Mouse (Mus musculus): ENCODE results near the gene Ccdc51. TPM values are rescaled to one million over a fixed set of nuclear protein-coding genes. Genes with fewer than 3 reads are reported as not detected.
A peak's percentile ranks its signal among the peaks of the same experiment; 100 is the strongest.

Ccdc51 gene
- polyA plus RNA-seq, 1 experiment from 2014 or later, result 14.3 TPM

GRCm38 (mm10) chr9:109101933-109102445, 19.7 kb downstream of the Ccdc51 start:
- Histone ChIP-seq H3K27me3 (replicated peaks) (no peaks in the 10 kb centered on the region), H3K9ac (no peak overlapping the region), H3K9me3 (no peaks in the 10 kb centered on the region), H3K4me3 (no peak overlapping the region), H3K27ac (no peak overlapping the region), H3K4me1 (peaks cover 34% of the 10 kb centered on the region), H3K36me3 (replicated peaks) (peaks cover 33% of the 10 kb centered on the region), H3K4me2 (no peak overlapping the region)
- 91% methylated on average over 5 of the region's 5 CpGs for WGBS
- ATAC-seq (replicated peaks), result no peak

GRCm38 (mm10) chr9:109102541-109102940, 20.2 kb downstream of the Ccdc51 start:
- Histone ChIP-seq H3K27ac (no peak overlapping the region), H3K4me2 (no peak overlapping the region), H3K4me3 (no peak overlapping the region), H3K27me3 (replicated peaks) (no peaks in the 10 kb centered on the region), H3K9ac (no peak overlapping the region), H3K36me3 (replicated peaks) (peaks cover 37% of the 10 kb centered on the region), H3K9me3 (no peaks in the 10 kb centered on the region), H3K4me1 (peaks cover 29% of the 10 kb centered on the region)
- no peak for ATAC-seq (replicated peaks)
- 96% methylated on average over 3 of the region's 3 CpGs for WGBS

GRCm38 (mm10) chr9:109103250-109103649, 21.0 kb downstream of the Ccdc51 start:
- no peak overlapping the region for H3K27ac ChIP-seq
- H3K4me1 ChIP-seq, result peaks cover 22% of the 10 kb centered on the region
- no peaks in the 10 kb centered on the region for H3K27me3 ChIP-seq (replicated peaks)
- no peak overlapping the region for H3K9ac ChIP-seq
- 82% methylated on average over 7 of the region's 7 CpGs for WGBS
- no peak overlapping the region for H3K4me2 ChIP-seq
- no peak for ATAC-seq (replicated peaks)
- no peaks in the 10 kb centered on the region for H3K9me3 ChIP-seq
- no peak overlapping the region for H3K4me3 ChIP-seq
- H3K36me3 ChIP-seq (replicated peaks), result peaks cover 42% of the 10 kb centered on the region

- 89% methylated on average over 9 of the region's 9 CpGs for WGBS
- no peak overlapping the region for H3K9ac ChIP-seq
- peaks cover 51% of the 10 kb centered on the region for H3K36me3 ChIP-seq (replicated peaks)
Observed at GRCm38 (mm10) chr9:109104083-109104482, 21.8 kb downstream of the Ccdc51 start.

GRCm38 (mm10) chr9:109105011-109105410, 22.7 kb downstream of the Ccdc51 start:
- Histone ChIP-seq H3K27me3 (replicated peaks) (no peaks in the 10 kb centered on the region), H3K36me3 (replicated peaks) (peaks cover 58% of the 10 kb centered on the region), H3K9ac (no peak overlapping the region), H3K27ac (peak overlapping the region; percentile 32; the same call in 1 of the 2 replicates), H3K4me2 (no peak overlapping the region), H3K9me3 (no peaks in the 10 kb centered on the region), H3K4me1 (peaks cover 7% of the 10 kb centered on the region; the same call in 1 of the 2 replicates), H3K4me3 (no peak overlapping the region)
- WGBS, result 73% methylated on average over 12 of the region's 12 CpGs
- ATAC-seq (replicated peaks), result no peak; the same call in 1 of the 2 replicates

More at GRCm38 (mm10) chr9:109104083-109104482, 21.8 kb downstream of the Ccdc51 start:
- no peak overlapping the region for H3K27ac ChIP-seq
- H3K4me1 ChIP-seq, result peaks cover 13% of the 10 kb centered on the region
- no peaks in the 10 kb centered on the region for H3K27me3 ChIP-seq (replicated peaks)
- no peak for ATAC-seq (replicated peaks)
- H3K4me2 ChIP-seq, result no peak overlapping the region
- no peak overlapping the region for H3K4me3 ChIP-seq
- H3K9me3 ChIP-seq, result no peaks in the 10 kb centered on the region

- peaks cover 64% of the 10 kb centered on the region for H3K36me3 ChIP-seq (replicated peaks)
- ATAC-seq (replicated peaks), result no peak
- H3K27ac ChIP-seq, result no peak overlapping the region
- no peaks in the 10 kb centered on the region for H3K9me3 ChIP-seq
- H3K9ac ChIP-seq, result no peak overlapping the region
- H3K27me3 ChIP-seq (replicated peaks), result no peaks in the 10 kb centered on the region
- 95% methylated on average over 12 of the region's 12 CpGs for WGBS
- no peak overlapping the region for H3K4me2 ChIP-seq
- H3K4me1 ChIP-seq, result peaks cover 7% of the 10 kb centered on the region; the same call in 1 of the 2 replicates
- no peak overlapping the region for H3K4me3 ChIP-seq
Observed at GRCm38 (mm10) chr9:109105648-109106047, 23.4 kb downstream of the Ccdc51 start.

- H3K27me3 ChIP-seq (replicated peaks), result no peaks in the 10 kb centered on the region
- H3K36me3 ChIP-seq (replicated peaks), result peaks cover 77% of the 10 kb centered on the region
- H3K4me1 ChIP-seq, result peaks cover 7% of the 10 kb centered on the region; the same call in 1 of the 2 replicates
- H3K27ac ChIP-seq, result no peak overlapping the region
- H3K9me3 ChIP-seq, result no peaks in the 10 kb centered on the region
- H3K9ac ChIP-seq, result no peak overlapping the region
- no peak for ATAC-seq (replicated peaks)
- H3K4me3 ChIP-seq, result no peak overlapping the region
- 79% methylated on average over 5 of the region's 6 CpGs for WGBS
- no peak overlapping the region for H3K4me2 ChIP-seq
Observed at GRCm38 (mm10) chr9:109107341-109107740, 25.0 kb downstream of the Ccdc51 start.

- Histone ChIP-seq H3K9ac (no peak overlapping the region), H3K4me2 (no peak overlapping the region), H3K4me1 (no peaks in the 10 kb centered on the region), H3K9me3 (no peaks in the 10 kb centered on the region), H3K4me3 (no peak overlapping the region), H3K27ac (no peak overlapping the region), H3K27me3 (replicated peaks) (no peaks in the 10 kb centered on the region), H3K36me3 (replicated peaks) (peaks cover 92% of the 10 kb centered on the region)
- 93% methylated on average over 11 of the region's 11 CpGs for WGBS
- ATAC-seq (replicated peaks), result no peak
Observed at GRCm38 (mm10) chr9:109110240-109110639, 27.9 kb downstream of the Ccdc51 start.

GRCm38 (mm10) chr9:109111101-109111500, 28.8 kb downstream of the Ccdc51 start:
- no peak for ATAC-seq (replicated peaks)
- no peak overlapping the region for H3K4me3 ChIP-seq
- H3K27me3 ChIP-seq (replicated peaks), result no peaks in the 10 kb centered on the region
- 94% methylated on average over 4 of the region's 4 CpGs for WGBS
- H3K9ac ChIP-seq, result no peak overlapping the region
- H3K27ac ChIP-seq, result no peak overlapping the region
- H3K9me3 ChIP-seq, result no peaks in the 10 kb centered on the region
- H3K4me1 ChIP-seq, result no peaks in the 10 kb centered on the region
- H3K4me2 ChIP-seq, result no peak overlapping the region
- peaks cover 92% of the 10 kb centered on the region for H3K36me3 ChIP-seq (replicated peaks)

GRCm38 (mm10) chr9:109111591-109111990, 29.3 kb downstream of the Ccdc51 start:
- H3K4me2 ChIP-seq, result no peak overlapping the region
- no peaks in the 10 kb centered on the region for H3K4me1 ChIP-seq
- ATAC-seq (replicated peaks), result no peak
- peaks cover 92% of the 10 kb centered on the region for H3K36me3 ChIP-seq (replicated peaks)
- no peak overlapping the region for H3K4me3 ChIP-seq
- H3K9me3 ChIP-seq, result no peaks in the 10 kb centered on the region
- no peak overlapping the region for H3K27ac ChIP-seq
- no peaks in the 10 kb centered on the region for H3K27me3 ChIP-seq (replicated peaks)
- no peak overlapping the region for H3K9ac ChIP-seq
- WGBS, result 92% methylated on average over 9 of the region's 9 CpGs

GRCm38 (mm10) chr9:109113331-109113730, 31.0 kb downstream of the Ccdc51 start:
- Histone ChIP-seq H3K9me3 (no peaks in the 10 kb centered on the region), H3K27ac (no peak overlapping the region), H3K4me3 (no peak overlapping the region), H3K36me3 (replicated peaks) (peaks cover 93% of the 10 kb centered on the region), H3K4me1 (no peaks in the 10 kb centered on the region), H3K9ac (no peak overlapping the region), H3K4me2 (no peak overlapping the region), H3K27me3 (replicated peaks) (no peaks in the 10 kb centered on the region)
- WGBS, result 91% methylated on average over 8 of the region's 8 CpGs
- no peak for ATAC-seq (replicated peaks)

- H3K4me1 ChIP-seq, result no peaks in the 10 kb centered on the region
- H3K27ac ChIP-seq, result no peak overlapping the region
- no peak overlapping the region for H3K9ac ChIP-seq
- no peaks in the 10 kb centered on the region for H3K27me3 ChIP-seq (replicated peaks)
- H3K4me3 ChIP-seq, result no peak overlapping the region
- WGBS, result 96% methylated on average over 11 of the region's 11 CpGs
- H3K36me3 ChIP-seq (replicated peaks), result peaks cover 93% of the 10 kb centered on the region
- ATAC-seq (replicated peaks), result no peak
- H3K9me3 ChIP-seq, result no peaks in the 10 kb centered on the region
- no peak overlapping the region for H3K4me2 ChIP-seq
Observed at GRCm38 (mm10) chr9:109114276-109114675, 32.0 kb downstream of the Ccdc51 start.

GRCm38 (mm10) chr9:109114871-109115270, 32.6 kb downstream of the Ccdc51 start:
- H3K27me3 ChIP-seq (replicated peaks), result no peaks in the 10 kb centered on the region
- H3K4me2 ChIP-seq, result no peak overlapping the region
- no peak for ATAC-seq (replicated peaks)
- H3K4me3 ChIP-seq, result no peak overlapping the region
- WGBS, result 93% methylated on average over 7 of the region's 7 CpGs
- H3K36me3 ChIP-seq (replicated peaks), result peaks cover 87% of the 10 kb centered on the region
- no peak overlapping the region for H3K27ac ChIP-seq
- H3K9me3 ChIP-seq, result no peaks in the 10 kb centered on the region
- no peaks in the 10 kb centered on the region for H3K4me1 ChIP-seq
- H3K9ac ChIP-seq, result no peak overlapping the region
